25 mouse cellular contexts compared by ENCODE assay signal in genomic region chr6:97297151-97297550, GRCm38 (mm10). TPM values are rescaled to one million over a fixed set of nuclear protein-coding genes. Genes with fewer than 3 reads are reported as not detected.
"Had no signal": no experiment of that assay in that cellular context is flagged by ENCODE, and none has a peak within 500 bp of the region (broad histone marks: within the 10 kb centered on the region; RNA-seq: fewer than 3 reads in every experiment).

No protein-coding gene starts in this region.

- H3K4me2 ChIP-seq: heart, embryonic 12.5 days; hindbrain, embryonic 13.5 days; hindbrain, embryonic 15.5 days; kidney, embryonic 15.5 days; limb, embryonic 13.5 days; limb, embryonic 15.5 days; liver, embryonic 12.5 days had no signal

- H3K4me1 ChIP-seq: hindbrain, embryonic 13.5 days; hindbrain, embryonic 15.5 days; kidney, embryonic 15.5 days; liver, embryonic 12.5 days had no signal

- H3K4me3 ChIP-seq: heart, embryonic 12.5 days; hindbrain, embryonic 13.5 days; hindbrain, embryonic 15.5 days; kidney, embryonic 15.5 days; limb, embryonic 13.5 days; limb, embryonic 15.5 days; liver, embryonic 12.5 days had no signal

- H3K27ac ChIP-seq: hindbrain, embryonic 13.5 days; hindbrain, embryonic 15.5 days; hindbrain, postnatal 0 days; kidney, embryonic 15.5 days; limb, embryonic 13.5 days; limb, embryonic 15.5 days; liver, embryonic 12.5 days; liver, embryonic 14.5 days had no signal

- H3K9ac ChIP-seq: forebrain, postnatal 0 days; heart, embryonic 12.5 days; hindbrain, embryonic 13.5 days; hindbrain, embryonic 15.5 days; kidney, embryonic 15.5 days; limb, embryonic 13.5 days; limb, embryonic 15.5 days; liver, embryonic 12.5 days; liver, embryonic 14.5 days had no signal

- H3K9me3 ChIP-seq: heart, embryonic 12.5 days; hindbrain, embryonic 13.5 days; hindbrain, embryonic 15.5 days; kidney, embryonic 15.5 days; limb, embryonic 13.5 days; limb, embryonic 15.5 days; liver, embryonic 12.5 days had no signal

- H3K27me3 ChIP-seq: heart, embryonic 12.5 days; hindbrain, embryonic 13.5 days; hindbrain, embryonic 15.5 days; kidney, embryonic 15.5 days; limb, embryonic 13.5 days; limb, embryonic 15.5 days; liver, embryonic 12.5 days had no signal

- DNase-seq: forebrain, postnatal 0 days; gastrocnemius, postnatal 14 days; gastrocnemius, postnatal 36 days; heart, adult 18-20 months; heart, postnatal 10 days; heart, postnatal 36 days; kidney, postnatal 10 days; layer of hippocampus, adult 9-11 months; layer of hippocampus, postnatal 36 days; left cerebral cortex, postnatal 4 days had no signal

- ATAC-seq: forebrain, postnatal 0 days; hindbrain, postnatal 0 days; intestine, embryonic 16.5 days; liver, embryonic 12.5 days had no signal

RNA-seq across cellular contexts. Expression of gene Lmod3, which starts 44.6 kb away (rescaled TPM):
- total RNA-seq: hematopoietic stem cell, adult 5-6 weeks; layer of hippocampus, adult 18-20 months; layer of hippocampus, postnatal 14 days; layer of hippocampus, postnatal 36 days; left cerebral cortex, adult 18-20 months; left cerebral cortex, postnatal 25 days had no signal
- polyA plus RNA-seq: hindbrain, embryonic 15.5 days; hindbrain, postnatal 0 days; liver, embryonic 14.5 days had no signal
